Mouse (Mus musculus): Measurements from ENCODE around the gene Decr2.
A peak's percentile ranks its signal among the peaks of the same experiment; 100 is the strongest.
"Not testable (repeated sequence)": the region's sequence is repeated elsewhere in the genome, so short reads cannot be mapped to it uniquely, and the experiment has no call there.

The Decr2 gene

DNA sequence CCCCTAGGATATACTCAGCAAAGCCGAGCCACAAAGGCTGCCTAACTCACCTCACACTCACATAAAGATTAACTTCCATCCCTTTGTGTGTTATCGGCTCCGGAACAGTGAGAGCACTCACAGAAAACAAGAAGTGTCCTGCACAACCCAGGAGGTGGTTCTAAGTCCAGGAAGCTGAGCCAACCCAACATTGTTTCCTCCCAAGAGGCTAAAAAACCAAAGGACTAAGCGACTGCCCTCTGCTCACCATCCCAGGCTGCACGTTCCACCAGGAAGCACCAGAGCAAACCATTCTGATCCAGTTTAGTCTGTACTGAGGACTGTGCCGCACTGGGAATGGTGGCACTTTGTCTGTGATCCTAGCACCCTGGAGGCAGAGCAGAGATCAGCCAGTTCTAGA is 25.2 kb downstream of the Decr2 start:
- DNase-seq (ENCODE audit: low read depth, low spot score), result no peak

DNA sequence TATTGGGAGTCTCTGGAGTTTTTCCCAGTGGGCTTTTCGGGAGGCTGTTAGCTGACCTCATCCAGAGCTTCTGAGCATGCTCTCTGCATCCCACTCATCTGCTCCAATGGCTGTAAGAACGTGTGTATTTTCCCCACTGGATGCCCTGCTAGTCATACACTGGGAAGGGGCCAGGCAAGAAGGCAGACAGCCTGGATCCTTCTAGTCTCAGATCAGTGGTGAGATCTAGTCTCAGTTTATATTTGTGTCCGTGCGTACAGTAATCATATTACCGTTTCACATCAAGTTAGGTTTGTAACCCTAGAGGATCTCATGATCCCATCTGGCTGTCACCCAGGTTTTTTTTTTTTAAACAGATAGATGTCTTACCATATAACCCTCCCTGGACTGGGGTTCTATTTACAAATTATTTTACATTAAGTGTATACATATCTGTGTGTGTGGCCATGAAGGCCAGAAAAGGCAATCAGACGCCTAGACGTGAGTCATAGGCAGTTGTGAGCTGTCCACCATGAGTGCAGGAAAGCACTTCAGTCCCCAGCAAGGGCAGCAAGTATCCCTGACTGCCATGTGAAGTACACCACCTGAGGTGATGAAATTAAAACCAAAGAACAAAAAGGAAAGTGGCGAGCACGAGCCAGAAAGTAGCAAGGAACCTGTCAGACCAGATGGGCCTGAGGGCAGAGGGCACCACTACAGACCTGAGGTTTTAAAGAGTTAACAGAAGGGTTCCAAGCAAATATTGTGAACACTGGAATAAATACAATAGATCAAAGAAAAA is 32.2 kb downstream of the Decr2 start:
- DNase-seq (ENCODE audit: low read depth, low spot score), result no peak

- no peak for DNase-seq (ENCODE audit: low read depth, low spot score)
Observed at GRCm38 (mm10) chr17:26057278-26057677, 32.9 kb downstream of the Decr2 start.

DNA sequence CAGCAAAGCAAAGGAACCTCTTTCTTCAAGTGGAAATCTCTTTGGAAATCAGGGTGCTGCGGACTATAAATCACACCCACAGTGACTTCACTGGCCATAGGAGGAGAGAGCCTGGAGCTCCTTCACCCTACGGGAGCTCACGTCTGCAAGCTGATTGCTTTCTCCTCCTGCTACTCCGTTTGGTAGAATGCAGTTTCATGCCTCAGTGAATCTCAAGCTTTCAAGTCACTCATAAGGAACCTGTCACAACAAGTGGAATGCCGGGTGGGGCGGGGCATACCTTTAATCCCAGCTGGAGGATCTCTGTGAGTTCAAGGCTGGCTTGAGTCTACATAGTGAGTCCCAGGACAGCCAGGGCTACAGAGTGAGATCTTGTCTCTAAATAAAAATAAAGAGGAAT is 35.0 kb downstream of the Decr2 start:
- no peak for DNase-seq (ENCODE audit: low read depth, low spot score)

DNA sequence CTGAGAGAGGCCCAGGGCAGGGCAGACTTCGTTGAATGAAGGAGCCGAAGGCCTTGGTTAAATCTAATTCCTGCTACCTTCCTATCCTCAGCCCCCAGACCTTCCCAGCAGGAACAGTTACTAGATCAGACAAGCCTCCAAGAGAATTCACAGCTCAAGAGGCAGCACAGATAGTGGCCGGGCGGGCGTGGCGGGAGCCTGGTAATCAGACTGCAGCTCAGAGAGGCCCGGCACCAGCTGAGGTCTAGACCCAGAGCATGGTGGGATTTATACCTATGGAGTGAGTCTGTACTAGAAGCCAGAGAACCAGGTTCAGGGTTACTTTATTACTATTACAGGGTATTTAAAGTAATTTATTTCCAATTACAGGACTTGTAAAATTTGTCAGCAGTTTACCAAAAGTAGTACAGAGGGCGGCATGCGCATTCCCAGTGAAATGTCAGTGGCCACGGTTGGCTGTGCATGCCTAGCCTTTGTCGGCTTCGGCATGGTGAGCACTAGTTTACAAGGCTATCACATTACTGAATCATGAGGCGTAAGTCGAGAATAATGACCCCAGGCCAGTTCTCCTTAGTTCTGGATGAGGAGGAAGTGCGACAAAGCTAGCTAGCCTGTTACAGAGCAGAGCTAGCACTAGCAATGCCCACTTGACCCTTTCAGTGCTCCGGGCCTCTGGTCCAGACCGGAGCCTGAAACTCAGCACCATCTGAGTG is 35.8 kb downstream of the Decr2 start:
- no peak for DNase-seq (ENCODE audit: low read depth, low spot score)

DNA sequence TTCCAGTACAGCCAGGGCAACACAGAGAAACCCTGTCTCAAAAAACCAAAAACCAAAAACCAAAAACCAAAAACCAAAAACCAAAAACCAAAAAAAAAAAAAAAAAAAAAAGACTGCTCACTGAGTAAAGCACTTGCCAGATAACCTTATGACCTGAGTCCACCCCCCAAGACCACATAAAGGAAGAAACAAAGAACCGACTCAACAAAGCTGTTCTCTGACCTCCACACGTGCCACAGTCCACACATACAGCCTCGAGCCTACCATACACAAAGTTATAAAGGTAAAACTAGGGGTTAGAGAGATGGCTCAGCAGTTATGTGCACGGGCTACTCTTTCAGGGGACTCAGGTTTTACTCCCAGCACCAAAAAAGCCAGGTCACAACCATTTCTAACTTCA is 37.4 kb downstream of the Decr2 start:
- DNase-seq (ENCODE audit: low read depth, low spot score), result no peak

DNA sequence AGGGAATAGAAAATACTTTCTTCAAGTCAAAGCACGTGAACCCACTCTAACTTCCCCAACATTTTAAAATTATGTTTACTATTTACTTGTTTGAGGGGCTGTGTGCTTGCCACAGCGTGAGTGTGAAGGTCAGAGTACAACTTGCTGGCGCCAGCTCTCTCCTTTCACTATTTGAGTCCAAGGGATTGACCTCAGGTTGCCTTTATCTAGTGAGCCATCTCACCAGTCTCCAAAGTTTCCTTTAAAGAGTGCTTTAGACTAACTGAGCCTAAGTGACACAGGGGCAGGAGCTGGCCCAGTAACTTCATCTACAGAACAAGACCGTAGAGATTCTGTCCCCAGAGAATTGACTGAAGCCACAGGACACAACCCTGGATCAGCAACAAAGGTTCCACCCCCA is 38.1 kb downstream of the Decr2 start:
- DNase-seq (ENCODE audit: low read depth, low spot score), result no peak

GRCm38 (mm10) chr17:26048118-26048517 is 42.0 kb downstream of the Decr2 start:
- no peak for DNase-seq (ENCODE audit: low read depth, low spot score)

DNA sequence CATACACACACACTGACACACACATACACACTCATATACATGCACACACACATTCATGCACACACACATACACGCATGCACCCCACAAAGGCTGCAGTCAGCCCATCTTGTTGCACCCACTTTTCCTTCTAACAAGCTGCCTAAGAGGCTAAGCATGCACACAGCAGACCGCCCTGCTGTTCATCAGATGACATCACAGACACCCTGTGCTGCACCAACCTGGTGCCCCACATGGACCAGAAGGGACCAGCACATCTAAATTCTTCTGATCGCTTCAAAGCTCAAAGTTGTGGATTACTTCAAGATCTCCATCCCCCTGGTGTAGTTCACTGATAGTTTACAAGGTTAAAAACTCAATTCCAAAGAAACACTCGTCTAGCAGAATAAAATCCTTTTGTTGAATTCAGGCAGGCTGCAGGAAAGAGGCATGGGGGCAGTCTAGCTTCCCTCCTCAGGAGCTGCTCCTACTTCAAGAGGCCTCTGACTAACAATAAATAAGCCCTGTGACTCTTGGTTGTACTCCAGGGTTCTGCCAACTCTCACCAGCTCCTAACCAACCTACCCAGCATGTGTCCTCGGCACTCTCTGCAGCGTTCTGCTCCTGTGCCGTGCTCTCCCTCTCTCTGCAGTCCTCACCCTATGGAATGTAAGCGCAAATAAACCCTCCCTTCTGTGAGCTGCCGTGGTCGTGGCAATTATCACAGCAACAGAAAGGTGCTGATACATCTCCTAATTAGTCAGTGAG is 43.7 kb downstream of the Decr2 start:
- no peak for DNase-seq (ENCODE audit: low read depth, low spot score)

GRCm38 (mm10) chr17:26045285-26045684 is 44.9 kb downstream of the Decr2 start:
- DNase-seq (ENCODE audit: low read depth, low spot score), result no peak

GRCm38 (mm10) chr17:26043249-26043636 is 46.9 kb downstream of the Decr2 start:
- peak; percentile 72 for DNase-seq (ENCODE audit: low read depth, low spot score)

- no peak for DNase-seq (ENCODE audit: low read depth, low spot score)
Observed at GRCm38 (mm10) chr17:26042599-26043248, 47.4 kb downstream of the Decr2 start.

GRCm38 (mm10) chr17:26041111-26041802 is 48.9 kb downstream of the Decr2 start:
- no peak for DNase-seq (ENCODE audit: low read depth, low spot score)

DNA sequence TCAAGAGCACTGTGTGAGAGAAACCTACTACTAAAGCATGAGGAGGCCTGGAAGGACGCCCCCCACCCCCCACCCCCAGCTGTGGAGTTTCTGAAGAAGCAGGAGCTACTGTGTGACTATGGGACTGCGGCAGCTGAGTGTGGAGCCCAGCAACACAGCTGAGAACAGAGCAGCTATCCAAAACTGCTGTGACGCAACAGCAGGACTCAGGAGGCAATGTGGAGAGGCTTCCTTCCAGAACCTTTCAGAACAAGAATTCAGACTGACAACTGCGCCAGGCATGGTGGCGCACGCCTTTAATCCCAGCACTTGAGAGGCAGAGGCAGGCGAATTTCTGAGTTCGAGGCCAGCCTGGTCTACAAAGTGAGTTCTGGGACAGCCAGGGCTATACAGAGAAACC is 49.4 kb downstream of the Decr2 start:
- not testable (repeated sequence) for DNase-seq (ENCODE audit: low read depth, low spot score)

- DNase-seq (ENCODE audit: low read depth, low spot score), result no peak
Observed at GRCm38 (mm10) chr17:26032037-26032436, 58.1 kb downstream of the Decr2 start.

GRCm38 (mm10) chr17:26031583-26031982 is 58.6 kb downstream of the Decr2 start:
- DNase-seq (ENCODE audit: low read depth, low spot score), result no peak

Measured in telencephalon, adult 2 months (tissue).